Mouse (Mus musculus) gastrocnemius, postnatal 4 days (tissue): Measurements from ENCODE around the gene Deup1. TPM values are rescaled to one million over a fixed set of nuclear protein-coding genes. Genes with fewer than 3 reads are reported as not detected.
A peak's percentile ranks its signal among the peaks of the same experiment; 100 is the strongest.

Source experiments
- DNase-seq, 2 experiments: peaks; one replicate each; pipeline ENCODE4 v3.0.0; 2021 to 2022; ENCODE audit warnings: low spot score in 2 of 2, mixed read lengths in 2 of 2
- long read RNA-seq, 2 experiments: library from polyadenylated mRNA; stranded (forward); transcript quantifications; one replicate each; pipeline ENCODE4 v2.0.0; 2021
- total RNA-seq, 2 experiments: library from RNA; stranded (reverse); gene quantifications; 2 replicates each; pipeline ENCODE4 v1.2.3; 2021

Deup1 gene
- total RNA-seq = under 1 TPM; 0.41 to 0.44 TPM
- long read RNA-seq, experiment 1 = 0 reads
- long read RNA-seq, experiment 2 = 0 reads

DNA sequence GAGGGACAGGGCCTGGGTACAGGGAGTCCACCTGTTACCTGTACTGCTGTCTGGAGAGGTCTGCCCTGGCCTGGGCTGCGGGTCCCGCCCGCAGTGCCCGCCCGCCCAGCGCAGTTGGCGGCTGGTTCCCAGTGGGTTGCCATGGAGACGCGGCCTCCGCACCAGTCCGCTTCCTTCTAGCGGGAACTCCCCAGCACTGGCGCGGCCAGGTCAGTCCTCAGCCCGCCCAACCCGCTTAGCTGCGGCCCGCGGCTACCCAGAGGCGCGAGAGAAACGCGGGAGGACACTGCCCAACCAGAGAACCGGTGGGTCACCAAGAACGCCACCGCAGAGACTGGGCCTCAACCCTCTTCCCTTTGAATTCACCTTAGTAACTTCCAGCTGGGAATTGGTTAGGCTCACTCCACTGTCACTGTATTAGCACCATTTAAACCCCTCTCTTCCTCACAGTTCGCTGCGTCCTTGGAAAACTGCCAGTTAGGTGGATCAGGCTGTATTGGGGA is at the start of gene Deup1:
Gene Deup1, minus strand, starts transcription at position 149 of the 503 bp plus-strand sequence.
- DNase-seq = peak; percentile 22 to 32

DNA sequence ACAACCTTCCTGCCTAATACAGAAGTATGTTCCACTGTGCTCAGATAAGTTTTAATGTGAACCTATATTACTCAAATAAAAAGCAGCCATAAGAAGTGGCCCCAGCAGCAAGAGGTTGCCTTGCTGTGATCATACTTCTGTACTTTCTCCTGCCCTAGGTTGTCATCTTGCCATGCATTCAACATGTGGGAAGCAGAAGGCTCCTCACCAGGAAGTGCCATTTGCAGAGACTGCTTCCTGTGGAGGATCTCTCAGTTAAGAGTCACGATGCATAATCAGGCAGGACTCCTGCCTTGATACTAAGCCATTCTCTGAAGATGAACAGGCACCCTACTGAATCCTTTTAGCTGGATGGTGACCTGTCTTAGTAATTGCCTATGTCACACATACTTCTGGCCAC is 44.5 kb upstream of the Deup1 start:
- DNase-seq = no peak

DNA sequence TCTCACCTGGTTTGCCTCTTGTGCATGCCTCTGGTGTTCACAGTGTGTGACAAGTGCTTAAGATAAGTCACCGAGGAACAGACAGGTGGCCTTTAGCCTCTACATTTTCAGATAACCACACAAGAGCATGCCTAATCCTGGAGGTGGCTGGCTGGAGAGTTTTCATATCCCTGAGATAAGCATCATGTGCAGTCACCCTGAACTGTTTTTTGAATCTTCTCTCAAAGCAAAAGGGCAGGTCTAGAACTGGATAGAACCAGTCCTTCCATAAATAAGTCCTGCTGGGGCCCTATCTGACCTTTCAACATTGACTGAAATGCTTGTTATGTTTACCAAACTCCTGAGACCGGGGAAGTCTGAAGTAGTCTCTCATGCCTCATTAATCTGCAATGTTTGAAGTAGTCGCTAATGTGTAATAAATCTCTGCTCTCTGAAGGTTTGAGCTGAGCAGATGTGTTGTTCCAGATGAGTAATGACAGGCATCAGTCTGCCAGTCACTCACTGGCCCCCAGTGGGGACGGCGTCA is 42.3 kb upstream of the Deup1 start:
- DNase-seq = no peak

GRCm38 (mm10) chr9:15669452-15669851 is 41.7 kb upstream of the Deup1 start:
- DNase-seq = no peak

- no peak for DNase-seq
These were observed 36.9 kb upstream of the Deup1 start for GRCm38 (mm10) chr9:15664606-15665005.

- DNase-seq = no peak
These were observed 31.3 kb upstream of the Deup1 start for GRCm38 (mm10) chr9:15659069-15659468.

GRCm38 (mm10) chr9:15658236-15658785 is 30.6 kb upstream of the Deup1 start:
- no peak for DNase-seq

DNA sequence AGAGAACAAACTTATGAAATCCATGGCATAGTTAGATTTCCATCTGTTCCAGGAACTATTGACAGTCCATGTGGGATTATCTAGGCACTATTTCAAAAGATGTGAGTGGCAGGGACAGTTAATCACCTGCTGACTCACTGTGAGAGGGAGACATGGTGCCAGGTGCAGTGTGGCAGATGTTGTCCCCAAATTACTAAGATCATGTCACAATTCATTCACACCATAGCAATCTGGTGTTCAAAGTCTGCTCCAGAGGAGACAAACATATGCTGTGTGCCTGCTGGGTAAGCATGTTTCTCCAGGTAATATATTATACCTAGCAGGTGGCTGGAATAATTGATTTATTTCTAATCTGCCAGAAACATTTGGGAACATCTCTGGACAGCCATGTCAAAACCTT is 25.3 kb upstream of the Deup1 start:
- DNase-seq = no peak

DNA sequence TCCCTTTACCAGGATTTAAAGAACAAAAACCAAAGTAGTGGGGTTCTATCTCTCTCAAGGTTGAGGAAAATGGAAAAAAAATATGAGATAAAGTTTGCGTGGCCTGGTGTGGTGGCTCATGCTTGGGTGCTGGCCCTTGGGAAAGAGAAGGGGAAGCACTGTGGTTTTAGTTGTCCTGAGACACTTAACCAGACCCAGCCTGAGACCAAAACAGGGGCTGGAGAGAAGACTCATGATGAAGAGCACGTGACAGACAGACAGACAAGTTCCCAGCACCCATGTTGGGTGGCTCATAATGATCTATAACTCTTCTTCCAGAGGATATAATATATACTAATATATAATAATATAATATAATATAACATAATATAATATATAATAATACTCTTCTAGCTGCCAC is 22.2 kb upstream of the Deup1 start:
- DNase-seq = no peak

DNA sequence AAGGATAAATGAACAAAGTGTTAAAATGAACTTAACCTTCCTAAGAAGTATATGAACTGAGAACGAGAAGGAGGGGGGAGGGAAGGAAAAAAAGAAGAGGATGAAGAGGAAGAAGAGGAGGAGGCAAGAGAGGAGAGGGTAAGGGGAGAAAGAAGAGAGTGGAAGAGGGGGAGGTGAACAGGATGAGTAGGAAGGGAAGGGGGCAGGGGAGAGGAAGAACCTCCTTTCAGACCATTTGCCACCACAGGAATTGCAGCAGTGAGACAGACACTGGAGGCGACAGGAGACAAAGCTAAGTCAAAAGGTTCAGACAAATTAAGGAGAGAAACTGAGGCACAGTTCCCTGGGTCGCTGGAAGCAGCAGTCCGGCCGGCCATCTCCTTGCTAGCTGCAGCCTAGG is 349 bp downstream of the Deup1 start:
- DNase-seq = no peak

- DNase-seq = no peak
These were observed 3.0 kb downstream of the Deup1 start for GRCm38 (mm10) chr9:15624739-15625138.

- no peak for DNase-seq
These were observed 8.0 kb downstream of the Deup1 start for GRCm38 (mm10) chr9:15619767-15620166.

DNA sequence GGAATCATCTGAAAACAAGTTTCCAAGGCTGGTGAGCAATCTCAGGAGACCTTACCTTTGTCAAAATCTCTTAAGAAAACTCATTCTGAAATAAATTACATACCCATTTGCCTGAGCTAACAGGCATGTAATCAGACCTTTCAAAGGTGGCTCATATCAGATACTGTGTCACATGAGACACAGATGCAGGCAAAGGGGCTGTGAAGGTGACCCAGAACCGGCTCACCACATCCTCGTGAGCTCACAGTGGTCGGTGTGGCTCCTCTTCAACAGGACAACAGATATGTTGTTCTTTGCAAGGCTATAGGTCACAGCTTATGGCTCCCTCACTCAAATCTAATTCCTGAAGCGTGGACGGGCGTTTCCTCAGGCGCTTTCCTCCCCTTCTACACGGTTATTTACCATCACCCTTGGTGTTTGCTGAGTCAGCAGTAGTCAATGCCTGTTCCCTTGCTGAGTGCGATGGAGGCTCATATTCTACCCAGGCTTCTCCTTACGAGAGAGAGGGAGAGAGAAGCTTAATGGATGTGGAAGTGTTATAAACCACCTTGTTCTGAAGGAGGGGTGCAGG is 8.6 kb downstream of the Deup1 start:
- no peak for DNase-seq

DNA sequence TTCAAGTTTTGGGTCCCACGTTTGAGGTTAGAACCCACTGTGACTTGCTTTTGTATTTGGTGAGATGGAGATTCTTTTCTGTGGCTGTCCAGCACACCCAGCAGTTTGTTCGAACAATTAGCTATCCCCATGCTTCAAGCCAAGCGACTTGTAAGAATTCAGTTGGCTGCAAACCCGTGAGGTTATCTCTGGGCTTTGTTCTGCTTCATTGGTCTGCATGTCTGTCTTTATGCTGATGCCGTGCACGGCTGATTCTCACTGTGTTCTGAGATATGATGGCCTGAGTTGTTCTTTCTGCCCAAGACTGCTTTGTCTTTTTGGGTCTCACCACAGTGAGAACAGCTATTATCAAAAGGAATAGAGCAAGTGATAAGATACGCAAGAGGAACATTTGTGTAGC is 10.7 kb downstream of the Deup1 start:
- no peak for DNase-seq

DNA sequence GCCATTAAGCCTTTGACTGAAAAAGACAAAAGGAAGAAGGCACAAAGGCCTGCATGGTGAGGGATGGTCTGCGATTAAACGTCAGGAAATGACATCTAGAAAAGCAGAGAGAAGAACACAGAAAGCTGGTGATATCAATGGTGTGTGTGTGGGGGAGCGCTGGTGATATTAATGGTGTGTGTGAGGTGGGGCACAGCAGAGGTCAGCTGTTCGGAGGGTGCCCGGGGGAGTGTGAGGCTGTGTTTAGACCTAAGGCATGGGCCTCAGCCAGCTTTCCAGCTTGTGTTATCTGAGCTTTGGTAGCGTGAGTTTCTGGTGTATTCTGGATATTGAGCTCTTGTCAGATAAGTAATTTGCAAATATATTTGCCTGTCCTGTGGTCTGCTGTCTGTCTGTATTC is 11.3 kb downstream of the Deup1 start:
- no peak for DNase-seq

- no peak for DNase-seq
These were observed 18.3 kb downstream of the Deup1 start for GRCm38 (mm10) chr9:15609280-15609930.

DNA sequence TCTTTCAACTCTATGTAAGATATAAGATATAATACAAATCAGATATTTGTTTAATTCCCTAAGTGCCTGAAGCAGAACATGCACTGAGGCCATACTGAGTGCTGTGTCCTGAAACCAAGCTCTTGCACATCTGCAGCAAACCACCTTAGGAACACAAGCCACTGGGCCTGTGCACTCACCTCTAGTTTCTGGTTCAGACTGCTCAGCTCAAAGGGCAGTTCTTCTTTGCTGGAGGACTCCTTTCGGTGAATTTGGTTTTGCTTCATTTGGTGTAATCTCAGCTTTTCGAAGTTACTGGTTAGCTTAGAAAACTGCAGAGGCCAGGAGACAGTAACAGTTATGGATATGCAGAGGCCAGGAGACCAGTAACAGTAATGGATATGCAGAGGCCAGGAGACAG is 20.1 kb downstream of the Deup1 start:
- no peak for DNase-seq

DNA sequence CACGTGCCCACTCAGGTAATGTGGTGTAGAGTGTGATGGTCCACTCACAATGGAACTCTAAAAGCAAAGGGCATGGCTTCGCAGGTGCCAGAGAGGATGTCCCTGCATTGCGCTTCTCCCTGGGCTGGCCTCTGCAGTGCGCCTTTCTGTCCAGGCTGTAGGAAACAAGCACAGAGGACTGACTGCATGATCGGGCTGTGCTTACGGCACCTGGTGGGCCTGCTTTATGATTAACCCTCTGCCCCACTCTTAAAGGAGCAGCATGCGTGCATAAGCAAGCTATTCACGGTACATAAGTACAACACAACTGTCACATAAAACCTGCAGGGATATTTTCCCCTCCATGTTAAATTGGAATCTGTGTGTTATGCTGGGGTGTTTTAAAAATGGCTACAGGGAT is 24.6 kb downstream of the Deup1 start:
- no peak for DNase-seq

- DNase-seq = no peak
These were observed 26.7 kb downstream of the Deup1 start for GRCm38 (mm10) chr9:15600859-15601540.

DNA sequence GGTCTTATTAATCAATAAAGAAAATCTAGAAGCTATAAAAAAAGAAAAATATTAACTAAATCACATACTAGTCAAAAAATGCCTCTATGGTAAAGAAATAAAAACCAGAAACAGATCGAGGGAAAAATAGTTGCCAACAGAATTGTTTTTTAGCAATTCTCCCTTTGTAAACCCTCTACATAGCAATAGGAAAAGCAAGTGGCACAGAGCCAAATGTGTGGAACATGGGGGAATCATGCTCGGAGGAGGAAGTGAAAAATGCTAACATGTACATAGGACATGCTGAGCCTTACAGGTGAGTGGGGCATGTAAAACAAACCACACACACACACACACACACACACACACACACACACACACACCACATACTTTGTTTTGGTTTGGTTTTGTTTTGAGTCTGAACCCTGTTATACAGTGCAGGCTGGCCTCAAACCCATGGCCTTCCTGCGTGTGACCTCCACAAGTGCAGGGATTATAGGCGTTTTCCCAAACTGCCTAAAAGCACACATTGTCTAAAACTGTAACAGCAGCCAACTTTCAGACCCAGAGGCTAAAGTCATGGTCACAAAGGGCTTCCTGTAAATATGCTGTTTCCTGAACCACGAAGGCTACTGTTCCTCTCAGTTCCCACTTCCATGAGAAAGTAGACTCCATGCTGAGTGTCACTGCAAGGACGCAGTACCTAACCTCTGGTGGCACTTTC is 27.4 kb downstream of the Deup1 start:
- DNase-seq = no peak

- DNase-seq = no peak
These were observed 31.1 kb downstream of the Deup1 start for GRCm38 (mm10) chr9:15596598-15596997.
